Mouse (Mus musculus): ENCODE data around the gene Fam76b.

The Fam76b gene

DNA sequence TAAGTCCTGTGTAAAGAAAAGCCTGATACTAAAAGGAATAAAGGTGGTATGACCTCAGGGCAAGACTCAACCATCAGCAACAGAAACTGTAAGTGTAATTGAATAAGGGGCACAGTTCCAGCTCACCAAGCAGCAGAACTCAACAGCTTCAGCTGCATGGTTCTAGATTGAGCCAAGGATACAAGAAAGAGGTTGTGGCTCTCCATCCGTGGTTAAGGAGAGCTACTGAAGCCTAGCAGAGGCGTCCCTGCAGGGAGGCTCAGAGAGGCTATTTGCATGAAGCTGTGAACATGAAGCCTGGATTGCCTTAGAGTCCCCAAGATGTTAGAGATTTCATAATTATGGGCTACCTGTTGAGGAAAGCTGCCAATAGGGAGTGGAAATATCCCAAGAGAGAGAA lies 40.1 kb downstream of the Fam76b start:
- no peak for DNase-seq (ENCODE audit: low read depth, low spot score)

- DNase-seq (ENCODE audit: low read depth, low spot score), result no peak
These were observed 44.1 kb downstream of the Fam76b start for GRCm38 (mm10) chr9:13871631-13872030.

DNA sequence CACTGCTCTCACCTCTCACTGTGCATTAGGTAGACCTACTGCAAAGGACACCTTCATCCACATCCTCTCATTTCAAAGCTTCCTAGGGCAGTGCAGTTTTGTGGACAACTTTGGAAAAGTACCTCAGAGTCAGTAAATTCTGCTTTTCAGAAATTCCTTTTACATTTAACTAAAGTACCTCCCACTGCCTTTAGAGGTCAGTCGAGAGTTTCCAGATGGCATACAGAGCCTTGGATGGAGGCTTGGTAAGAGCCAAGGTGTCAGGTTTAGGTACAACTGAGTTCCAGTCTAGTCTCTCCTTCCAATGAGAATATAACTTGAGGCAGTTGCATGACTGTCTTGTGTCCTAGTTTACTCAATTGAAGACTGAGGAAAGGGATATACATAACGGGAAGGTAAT lies 46.8 kb downstream of the Fam76b start:
- DNase-seq (ENCODE audit: low read depth, low spot score), result no peak

DNA sequence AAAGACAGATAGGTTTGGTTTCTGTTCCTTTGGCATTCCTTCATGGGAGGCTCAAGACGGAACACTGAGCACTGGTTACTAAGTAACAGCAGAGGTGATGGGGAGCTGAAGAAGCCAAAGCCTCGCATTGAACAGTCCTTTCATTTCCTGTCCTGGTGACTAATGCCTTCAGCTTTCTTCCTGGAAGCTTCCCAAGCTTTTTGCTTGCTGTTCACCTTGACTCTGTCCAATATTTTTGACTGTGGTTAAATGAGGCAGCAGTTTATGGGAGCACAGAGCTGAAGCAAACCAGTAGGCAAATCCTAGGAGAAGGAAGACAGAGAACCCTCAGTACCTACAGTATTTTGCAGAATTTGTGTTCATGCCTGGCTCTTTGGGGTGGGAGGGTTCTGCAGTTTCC lies 47.8 kb downstream of the Fam76b start:
- DNase-seq (ENCODE audit: low read depth, low spot score), result no peak

DNA sequence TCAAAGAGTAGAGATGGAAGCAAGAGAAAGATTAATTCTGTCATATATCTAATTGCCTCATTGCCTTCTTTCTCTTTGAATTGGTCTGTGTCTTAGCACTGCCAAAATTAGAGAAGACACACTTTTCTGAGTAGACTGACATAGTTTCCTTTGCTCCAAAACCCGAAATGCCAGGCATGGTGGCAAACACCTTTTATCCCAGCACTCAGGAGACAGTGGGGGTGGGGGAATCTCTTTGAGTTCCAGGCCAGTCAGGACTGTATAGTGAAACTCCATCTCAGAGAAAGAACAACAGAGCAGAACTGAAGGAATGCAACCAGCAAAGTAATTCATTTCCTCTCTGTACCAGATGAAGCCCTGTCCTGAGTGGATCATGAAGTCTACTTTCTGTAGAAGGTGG lies 53.2 kb downstream of the Fam76b start:
- no peak for DNase-seq (ENCODE audit: low read depth, low spot score)

- no peak for DNase-seq (ENCODE audit: low read depth, low spot score)
These were observed 55.0 kb downstream of the Fam76b start for GRCm38 (mm10) chr9:13882478-13882877.

DNA sequence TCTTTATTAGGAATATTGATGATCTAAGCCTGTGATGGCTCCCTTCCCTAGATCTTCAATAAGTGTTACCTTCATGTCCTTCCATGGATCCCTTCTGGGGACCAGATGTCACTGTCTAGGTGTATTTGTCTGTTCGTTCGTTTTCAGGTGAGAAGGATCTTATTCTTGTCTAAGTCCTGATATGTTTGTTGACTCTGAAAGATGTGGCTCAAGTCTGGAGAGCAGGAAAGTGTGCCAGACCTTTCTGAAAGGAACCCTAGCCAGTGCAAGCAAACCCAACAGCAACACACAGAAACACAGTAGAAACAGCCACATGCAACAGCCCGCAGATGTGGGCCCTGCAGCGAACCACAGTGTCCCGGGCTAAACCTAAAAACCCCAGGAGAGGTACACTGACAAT lies 61.5 kb downstream of the Fam76b start:
- DNase-seq (ENCODE audit: low read depth, low spot score), result no peak

DNA sequence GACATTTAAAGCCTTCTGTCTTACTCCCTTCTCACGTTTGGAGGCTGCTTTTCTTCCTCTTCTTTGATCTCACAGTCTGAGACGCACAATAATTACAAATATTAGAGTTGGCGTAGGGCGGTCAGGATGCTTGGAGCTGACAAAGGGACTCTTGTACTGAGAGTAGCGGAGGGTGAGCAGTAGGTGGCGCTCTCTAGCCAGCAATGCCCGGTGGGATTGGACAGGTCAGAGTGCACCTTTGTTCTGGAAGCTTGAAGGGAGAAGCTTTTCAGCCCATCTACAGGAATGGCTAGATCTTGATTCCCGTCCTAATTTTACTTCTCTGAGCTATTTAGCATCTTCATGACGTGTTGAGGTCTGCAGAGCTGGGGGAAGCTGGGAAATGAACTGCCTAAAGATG lies 62.1 kb downstream of the Fam76b start:
- peak; percentile 59 for DNase-seq (ENCODE audit: low read depth, low spot score)

DNA sequence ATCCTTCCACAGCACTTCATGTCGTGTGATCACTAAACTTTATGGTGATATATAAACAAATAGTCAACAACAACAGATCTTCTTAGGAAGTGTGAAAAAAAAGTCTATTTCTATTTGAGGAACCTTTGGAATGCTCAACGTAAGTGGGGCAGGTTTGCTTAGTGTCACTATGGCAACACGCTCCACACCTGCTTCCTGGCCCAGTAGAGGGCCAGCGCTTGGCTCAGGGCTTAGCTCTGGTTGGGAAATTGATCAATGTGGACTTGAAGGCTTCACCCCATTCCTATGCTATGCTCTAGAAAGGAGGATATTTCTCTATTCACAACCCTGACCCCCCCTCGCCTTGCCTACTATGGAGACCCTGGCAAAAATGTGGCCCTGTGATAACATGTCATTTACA lies 62.7 kb downstream of the Fam76b start:
- no peak for DNase-seq (ENCODE audit: low read depth, low spot score)

DNA sequence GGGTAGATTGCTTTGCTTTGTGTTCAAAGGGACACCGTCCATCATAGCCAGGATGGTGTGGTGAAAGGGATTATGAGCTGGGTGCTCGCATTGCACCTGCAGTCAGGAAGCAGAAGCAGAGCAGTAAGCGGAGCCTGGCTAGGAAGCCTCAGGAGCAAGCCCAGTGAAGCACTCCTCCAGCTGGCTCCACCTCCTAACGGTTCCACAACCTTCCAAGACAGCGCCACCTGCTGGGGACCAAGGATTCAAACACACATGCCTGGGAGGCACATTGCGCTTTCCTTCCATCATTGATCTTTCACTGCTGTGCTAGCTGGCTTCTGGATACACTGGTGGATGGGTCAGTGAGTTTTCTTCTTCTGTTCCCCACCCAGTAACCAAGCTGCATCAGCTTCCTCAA lies 64.4 kb downstream of the Fam76b start:
- no peak for DNase-seq (ENCODE audit: low read depth, low spot score)

GRCm38 (mm10) chr9:13893044-13893443 lies 65.5 kb downstream of the Fam76b start:
- no peak for DNase-seq (ENCODE audit: low read depth, low spot score)

DNA sequence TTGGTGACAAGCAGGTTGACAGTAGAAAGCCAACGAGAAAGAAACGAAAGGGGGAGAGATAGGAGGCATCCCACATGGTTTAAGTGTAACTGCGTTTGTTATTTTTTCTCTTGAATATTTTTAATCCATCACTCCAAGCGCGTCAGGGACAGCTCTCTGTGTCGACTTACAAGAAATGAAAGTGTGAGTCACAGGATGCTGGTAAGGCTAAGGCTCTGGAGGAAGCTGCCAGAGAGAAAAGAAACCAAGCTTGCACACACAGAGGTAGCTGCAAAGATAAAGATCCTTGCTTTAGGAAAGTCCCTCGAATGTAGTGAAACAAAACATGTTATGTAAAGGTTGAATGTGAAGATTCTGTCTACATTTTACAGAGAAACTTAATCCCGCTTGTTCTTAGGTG lies 67.0 kb downstream of the Fam76b start:
- no peak for DNase-seq (ENCODE audit: low read depth, low spot score)

- no peak for DNase-seq (ENCODE audit: low read depth, low spot score)
These were observed 67.4 kb downstream of the Fam76b start for GRCm38 (mm10) chr9:13894936-13895335.

GRCm38 (mm10) chr9:13896055-13896454 lies 68.5 kb downstream of the Fam76b start:
- no peak for DNase-seq (ENCODE audit: low read depth, low spot score)

- no peak for DNase-seq (ENCODE audit: low read depth, low spot score)
These were observed 71.2 kb downstream of the Fam76b start for GRCm38 (mm10) chr9:13898510-13899305.

- no peak for DNase-seq (ENCODE audit: low read depth, low spot score)
These were observed 74.5 kb downstream of the Fam76b start for GRCm38 (mm10) chr9:13902030-13902429.

GRCm38 (mm10) chr9:13904091-13904779 lies 76.7 kb downstream of the Fam76b start:
- DNase-seq (ENCODE audit: low read depth, low spot score), result no peak
